Mouse (Mus musculus): ENCODE measurements around the gene Ccdc146.
"Not testable (repeated sequence)": the region's sequence is repeated elsewhere in the genome, so short reads cannot be mapped to it uniquely, and the experiment has no call there.

Gene Ccdc146

DNA sequence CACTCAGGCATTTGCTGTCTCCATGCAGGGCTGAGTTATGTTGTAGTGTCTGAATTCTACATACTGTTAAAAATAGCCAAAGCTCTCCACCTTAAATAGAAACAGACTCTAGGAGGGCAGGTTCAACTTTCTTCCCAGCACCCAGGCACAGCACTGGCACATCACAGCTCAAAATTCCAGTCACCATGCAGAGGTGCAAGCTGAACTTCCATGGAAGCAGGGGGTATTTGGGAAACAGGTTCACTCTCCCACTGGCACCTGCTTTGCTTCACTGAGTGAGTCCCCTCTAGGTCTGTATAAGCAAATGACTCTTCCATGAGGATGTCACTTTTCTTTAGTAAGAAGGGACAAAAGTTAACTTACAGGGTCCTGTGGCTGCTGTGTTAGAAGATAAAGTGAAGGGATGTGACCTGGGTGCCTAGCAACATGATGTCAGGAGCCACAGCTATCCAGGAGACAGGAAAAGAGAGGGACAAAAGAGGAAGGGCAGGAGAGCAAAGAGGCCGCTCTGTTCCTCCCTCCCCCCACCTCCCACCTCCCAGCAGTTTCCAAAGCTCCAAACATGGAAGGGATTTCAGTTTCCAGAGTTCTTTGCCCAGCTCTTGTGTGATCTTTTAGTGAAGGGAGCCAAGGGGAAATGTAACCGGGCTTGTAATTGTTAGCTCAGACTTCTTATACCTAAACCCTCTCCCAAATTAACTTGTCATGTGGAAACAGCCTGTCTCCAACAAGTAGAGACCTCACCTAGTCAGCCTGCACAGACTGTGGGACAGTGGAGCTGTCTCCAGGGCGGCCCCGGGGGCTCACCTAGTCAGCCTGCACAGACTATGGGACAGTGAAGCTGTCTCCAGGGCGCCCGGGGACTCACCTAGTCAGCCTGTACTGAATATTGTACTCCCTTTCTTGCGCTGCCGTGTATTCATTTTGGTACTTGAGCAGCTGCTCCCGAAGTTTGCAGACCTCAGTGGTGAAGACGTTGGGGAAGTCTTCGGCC is 94.5 kb downstream of the Ccdc146 start:
- DNase-seq (ENCODE audit: extremely low spot score): peak; percentile 16

DNA sequence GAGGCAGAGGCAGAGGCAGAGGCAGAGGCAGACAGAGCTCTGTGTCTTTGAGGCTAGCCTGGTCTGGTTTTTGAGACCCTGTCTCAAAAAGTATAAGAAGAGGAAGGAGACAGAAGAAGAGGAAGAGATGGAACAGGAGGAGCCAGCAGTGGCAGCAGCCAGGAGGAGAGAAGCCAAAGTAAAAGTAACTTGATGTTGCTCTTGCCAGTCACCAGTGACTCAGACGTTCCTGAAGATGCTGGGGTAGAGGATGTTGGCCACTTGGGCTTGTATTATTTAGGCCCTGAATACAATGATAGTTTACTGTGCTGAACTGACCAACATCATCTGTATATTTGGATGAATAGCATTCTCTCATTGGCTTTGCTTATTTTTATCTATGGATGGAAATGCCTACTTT is 95.9 kb downstream of the Ccdc146 start:
- DNase-seq (ENCODE audit: extremely low spot score): no peak

DNA sequence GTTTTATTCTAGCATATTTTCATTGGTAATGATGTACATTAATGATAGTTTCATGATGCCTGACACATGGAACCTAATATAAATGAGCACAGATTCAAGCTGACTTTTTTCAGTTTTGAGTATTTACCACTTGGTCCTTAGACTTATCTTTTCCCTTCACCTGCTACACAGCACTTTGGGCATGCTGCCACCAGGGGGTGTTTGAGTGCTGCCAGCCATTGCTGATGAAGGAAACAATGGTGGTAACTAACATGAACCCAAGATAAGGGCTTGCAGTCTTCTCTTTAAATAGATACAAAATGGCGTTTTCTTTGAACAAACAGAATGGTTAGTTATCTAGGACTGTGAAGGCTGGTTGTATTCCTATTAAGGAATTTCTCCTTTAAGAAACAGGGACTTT is 98.0 kb downstream of the Ccdc146 start:
- peak; percentile 60 for DNase-seq (ENCODE audit: extremely low spot score)

DNA sequence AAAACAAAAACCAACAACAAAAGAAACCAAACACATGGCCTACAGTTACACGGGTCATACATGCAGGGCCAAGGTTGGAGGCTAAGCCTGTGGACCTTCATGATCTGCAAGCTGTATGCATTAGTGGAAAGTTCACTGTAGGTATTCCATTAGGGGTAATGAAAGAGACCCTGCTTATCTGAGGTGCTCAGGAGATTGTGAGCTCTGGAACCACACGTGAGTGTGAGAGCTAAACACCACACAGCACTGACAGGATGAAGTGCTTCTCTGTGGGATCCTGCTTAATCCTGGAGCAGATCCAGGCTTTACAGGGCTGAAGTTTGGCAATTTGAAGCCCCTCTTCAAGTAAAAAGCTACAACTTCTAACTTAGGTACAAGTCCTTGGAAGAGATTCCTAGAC is 104.3 kb downstream of the Ccdc146 start:
- no peak for DNase-seq (ENCODE audit: extremely low spot score)

DNA sequence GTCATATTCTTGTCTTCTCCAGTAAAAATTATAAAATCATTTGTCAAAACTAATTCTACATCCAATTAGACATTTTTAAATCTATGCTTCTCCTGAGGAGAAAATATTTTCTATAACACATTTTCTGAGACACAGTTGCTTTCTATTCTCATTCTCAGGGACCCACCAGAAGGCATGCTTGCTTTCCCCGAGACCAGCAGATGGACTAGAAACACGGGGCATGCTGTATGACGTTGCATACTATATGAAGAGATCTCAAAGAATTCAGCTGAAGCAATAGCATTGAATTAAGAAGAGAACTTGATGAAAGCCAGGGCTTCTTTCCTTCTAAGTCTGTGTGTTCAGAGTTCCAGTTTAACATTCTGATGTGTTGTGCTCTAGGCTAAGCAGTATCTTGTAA is 109.8 kb downstream of the Ccdc146 start:
- no peak for DNase-seq (ENCODE audit: extremely low spot score)

DNA sequence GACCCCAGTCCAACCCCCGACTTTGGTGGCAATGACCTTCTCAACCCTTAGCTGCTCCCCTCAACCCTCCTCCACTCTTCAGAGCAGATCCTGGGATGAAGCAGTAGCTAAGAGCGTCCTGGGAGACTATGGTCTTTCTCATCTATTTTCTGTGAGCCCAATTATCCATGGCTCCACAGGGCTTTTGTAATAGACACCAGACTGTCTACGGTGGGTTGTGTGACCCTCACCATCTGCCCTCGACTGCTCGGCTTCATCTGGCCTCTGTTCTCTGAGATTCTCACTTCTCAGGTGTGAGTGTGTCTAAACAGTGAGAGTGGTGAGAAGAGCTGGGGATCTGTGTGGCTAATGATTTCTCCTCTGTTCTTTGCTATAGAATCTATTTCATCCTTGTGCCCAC is 117.3 kb downstream of the Ccdc146 start:
- no peak for DNase-seq (ENCODE audit: extremely low spot score)

DNA sequence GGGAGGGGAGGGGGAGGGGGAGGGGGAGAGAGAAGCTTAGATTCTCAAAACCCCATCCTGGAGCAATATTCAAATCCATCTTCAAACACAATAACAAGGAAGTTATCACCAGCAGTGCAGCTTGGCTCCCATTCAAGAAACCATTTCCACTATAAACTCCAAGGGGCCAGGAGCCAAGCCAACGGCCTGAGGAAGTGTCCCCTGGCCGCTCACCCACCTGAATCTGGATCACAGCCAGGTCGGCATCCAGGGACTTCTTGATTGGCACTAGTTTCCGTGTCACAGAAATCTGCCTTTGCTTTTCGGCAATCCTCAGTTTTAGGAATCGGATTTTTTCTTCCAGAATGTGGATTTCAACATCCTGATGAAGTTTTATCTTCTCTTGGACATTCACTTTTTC is 123.5 kb downstream of the Ccdc146 start:
- no peak for DNase-seq (ENCODE audit: extremely low spot score)

DNA sequence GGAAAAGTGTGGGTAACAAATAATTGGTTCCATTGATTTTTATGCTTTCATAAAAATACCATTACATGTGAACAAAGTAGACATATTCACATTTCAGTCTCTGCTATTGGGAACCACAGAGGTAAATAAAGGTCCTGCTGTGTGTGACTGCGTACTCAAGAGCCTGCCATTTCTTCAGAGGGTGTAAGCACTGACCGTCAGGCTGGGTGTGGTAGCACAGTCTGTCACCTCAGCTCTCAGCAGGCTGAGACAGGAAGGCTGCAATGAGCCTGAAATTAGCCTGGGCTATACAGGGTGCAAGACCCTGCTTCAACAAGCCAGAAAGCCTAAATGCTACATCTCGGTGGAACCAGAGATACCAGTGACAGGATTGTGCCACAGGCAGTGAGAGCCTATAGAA is 124.4 kb downstream of the Ccdc146 start:
- DNase-seq (ENCODE audit: extremely low spot score): no peak

DNA sequence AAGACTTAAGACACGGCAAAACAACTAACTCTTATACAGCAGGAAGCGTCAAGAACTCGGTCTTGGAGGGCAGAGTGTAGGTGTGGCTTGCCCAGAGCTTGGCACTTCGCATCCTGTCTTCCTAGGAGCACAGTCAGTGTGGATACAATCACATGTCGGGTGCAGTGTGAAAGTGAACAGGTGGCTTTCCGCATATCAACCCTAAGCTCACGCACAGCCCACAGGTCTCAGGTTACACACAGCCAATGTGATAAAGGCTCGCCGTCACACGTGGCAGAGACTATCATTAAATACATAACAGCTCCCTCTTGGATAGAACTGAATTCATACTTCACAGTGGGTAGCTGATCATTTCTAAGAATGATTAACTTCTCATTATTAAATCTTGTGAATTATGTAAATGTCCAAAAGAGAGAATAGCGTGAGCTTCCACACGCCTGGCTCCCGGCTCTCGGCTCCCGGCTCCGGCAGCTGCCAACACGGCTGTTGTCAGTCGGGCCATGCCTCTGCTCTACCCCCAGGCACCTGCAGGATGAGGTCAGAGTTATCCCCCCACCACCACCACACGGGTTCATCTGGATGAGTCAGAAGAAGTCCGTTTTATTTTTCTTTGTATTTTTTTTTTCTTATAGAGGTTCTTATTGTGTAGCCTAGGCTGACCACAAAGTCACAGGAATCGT is 125.3 kb downstream of the Ccdc146 start:
- no peak for DNase-seq (ENCODE audit: extremely low spot score)

DNA sequence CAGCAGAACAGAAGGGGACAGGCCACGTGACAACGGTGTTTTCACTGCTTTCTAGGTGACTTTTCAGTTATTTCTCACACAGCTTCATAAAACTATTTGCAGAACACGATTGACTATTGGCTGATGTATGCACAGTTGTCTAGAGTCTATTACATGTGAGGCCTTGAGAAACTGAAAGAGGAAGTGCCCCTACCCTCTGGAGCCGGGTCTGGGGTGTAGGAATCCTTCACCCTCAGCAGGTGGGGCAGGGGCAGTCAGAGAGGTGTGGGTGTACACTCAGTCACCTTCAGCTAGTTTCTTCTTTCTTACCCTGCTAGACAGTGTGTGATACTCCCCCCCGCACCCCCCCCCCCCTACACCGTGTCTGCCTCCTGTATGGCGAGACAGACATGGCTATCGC is 128.8 kb downstream of the Ccdc146 start:
- DNase-seq (ENCODE audit: extremely low spot score): no peak

DNA sequence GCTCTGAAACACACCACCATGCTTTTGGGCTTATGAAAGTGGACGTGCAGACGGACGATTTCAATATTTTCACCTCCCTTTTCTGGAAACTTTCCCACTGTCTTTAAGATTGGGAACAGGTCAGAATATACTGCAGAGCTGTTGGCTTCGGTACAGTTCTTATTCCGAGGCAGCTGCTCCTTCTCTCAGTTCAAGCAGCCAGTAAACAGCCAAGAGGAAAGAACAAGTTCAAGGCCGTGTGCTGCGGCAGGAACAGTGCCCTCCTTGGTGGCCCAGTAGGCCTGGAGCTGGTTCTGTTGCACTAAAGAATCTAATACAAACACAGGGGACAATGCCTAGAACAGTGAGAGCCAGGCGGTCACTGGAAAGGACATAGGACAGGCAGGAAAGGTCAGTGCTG is 133.9 kb downstream of the Ccdc146 start:
- DNase-seq (ENCODE audit: extremely low spot score): no peak

DNA sequence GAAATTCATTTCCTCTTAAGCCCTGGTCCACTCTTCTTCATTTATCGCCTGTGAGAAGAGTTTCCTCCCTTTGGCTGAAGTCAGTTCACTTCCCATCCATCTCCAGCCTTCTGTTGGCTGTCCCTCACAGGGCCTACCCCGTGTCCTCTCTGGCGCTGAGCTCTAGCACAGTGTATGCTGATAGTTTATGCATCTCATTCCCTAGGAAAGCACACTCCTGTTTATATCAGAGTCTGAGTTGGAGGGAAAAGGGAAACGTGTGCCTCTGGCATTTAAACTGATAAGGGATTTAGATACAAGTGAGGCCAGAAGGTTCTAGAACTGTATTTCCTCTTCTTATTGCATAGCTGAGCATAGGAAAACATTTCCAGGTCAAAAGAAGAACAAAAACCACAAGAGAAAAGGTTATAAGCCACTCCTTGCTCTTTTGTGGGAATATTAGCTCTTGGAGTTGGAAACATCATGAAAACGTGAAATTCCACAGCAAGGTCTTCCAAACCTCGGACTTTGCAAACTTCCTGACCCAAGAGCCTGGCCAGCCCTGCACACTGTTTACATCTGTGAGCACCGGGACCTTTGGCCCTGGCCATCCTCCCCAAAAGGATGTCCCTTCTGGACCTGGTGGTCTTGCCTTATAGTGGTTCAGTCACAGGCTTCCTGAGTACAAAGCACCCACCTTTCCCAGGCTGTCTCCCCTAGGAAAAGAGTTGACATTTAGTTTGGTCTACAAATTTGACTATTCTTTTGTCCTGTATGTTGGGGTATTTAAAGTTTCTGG is 135.6 kb downstream of the Ccdc146 start:
- no peak for DNase-seq (ENCODE audit: extremely low spot score)

DNA sequence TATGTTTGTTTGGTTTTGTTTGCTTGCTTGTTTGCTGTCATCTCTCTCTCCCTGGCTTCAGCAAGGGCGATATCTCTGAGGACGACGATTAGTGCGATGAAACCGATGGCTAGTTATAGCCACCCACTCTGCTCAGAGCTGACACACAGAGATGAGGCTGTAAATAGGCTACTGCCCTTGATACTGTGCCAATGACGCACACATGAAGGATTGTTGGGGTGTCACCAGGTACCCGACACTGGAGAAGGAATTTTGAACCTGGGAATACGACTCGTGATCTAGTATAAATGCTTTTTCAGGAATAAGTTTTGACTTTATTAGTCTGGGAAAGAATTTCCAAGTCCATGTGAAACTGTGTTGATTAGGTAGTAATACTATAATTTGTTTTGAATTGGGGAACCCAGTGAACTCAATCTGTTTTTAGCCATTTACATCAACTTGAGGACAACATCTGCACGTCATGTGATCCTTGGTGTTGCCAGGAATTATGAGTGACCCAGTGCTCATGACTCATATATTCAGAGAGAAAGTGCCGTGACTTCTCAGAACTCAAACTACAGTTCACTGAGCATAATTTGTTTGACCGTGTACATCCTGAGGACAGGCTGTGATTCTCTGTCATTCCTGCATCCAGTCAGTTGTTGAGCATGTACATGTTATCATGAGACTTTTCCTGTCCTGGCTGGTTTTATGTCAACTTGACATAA is 141.0 kb downstream of the Ccdc146 start:
- no peak for DNase-seq (ENCODE audit: extremely low spot score)

DNA sequence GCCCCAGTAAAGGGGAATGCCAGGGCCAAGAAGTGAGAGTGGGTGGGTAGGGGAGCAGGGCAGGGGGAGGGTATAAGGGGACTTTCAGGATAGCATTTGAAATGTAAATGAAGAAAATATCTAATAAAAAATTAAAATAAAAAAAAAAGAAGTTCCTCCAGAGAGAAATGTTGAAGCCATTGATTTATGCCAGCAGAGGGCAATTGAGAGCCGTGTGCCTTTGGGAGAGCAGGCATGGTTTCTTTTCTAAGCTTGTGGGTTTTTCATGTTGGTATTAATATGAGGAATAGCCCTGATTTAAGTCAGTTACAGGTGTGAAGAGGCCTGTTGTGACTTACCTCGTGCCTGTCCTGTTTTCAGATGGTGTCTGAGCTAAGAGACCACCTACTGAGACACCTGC is 146.8 kb downstream of the Ccdc146 start:
- not testable (repeated sequence) for DNase-seq (ENCODE audit: extremely low spot score)

DNA sequence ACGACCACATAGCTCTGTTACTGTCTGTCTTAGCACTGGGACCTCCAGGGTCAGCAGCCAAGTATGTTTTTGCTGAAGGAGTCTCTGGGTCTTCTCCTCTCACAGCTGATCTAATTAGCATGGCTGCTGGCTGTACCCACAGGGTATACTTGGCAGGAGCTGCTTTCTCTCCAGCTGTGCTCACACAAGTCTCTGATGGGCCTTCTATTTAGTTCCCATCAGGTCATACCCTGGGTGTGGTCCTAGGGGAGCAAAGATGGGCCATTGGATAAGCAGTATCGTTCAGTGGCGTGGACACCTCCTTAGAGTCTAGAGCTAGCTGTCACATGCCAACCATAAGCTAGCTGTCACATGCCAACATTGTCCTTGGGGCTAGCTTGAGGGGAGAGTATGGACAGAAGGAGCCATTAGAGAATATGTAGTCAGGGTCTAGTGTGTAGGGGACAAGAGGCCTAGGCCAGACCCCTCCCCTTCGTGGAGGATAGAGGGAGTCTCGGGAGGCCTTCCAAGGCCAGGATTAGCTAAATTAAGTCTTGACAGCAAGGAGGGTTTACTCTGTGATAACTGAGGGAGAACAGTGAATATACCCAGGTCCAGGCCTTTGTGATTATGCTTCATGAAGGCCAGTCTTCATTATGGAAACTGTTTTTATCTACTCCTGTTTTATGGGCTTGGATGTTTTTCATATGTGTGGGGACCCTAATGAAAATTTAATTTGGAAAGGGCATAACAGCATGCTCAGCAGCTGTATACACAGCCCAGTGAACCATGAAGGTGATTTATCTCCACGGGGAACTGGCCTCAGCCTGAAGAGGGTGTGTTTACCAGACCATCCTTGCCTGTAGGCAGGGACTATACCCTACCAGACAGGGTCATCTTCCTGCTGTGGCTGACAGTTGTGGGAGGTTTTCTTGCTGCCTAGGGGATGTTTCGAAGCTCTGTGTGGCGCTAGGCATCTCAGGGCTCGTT is 152.8 kb downstream of the Ccdc146 start:
- no peak for DNase-seq (ENCODE audit: extremely low spot score)

DNA sequence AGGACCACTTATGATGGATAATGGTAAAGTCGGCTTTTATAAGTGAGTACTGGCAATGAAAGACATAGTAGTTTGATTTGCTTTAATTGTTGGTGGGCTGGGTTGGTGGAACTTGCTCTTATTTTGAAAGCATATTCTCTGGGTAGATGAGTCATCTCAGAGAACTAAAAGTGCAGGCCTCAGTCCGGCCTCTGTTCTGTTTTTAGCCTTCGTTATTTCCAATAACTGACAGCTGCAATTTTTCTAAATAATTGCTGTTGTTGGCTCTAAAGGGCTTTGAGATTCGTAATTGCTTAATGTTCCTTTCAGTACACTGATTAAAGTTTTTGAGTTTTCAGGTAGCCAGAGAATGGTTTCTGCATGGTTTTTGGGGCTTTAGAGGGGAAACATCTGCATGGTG is 153.7 kb downstream of the Ccdc146 start:
- DNase-seq (ENCODE audit: extremely low spot score): no peak

DNA sequence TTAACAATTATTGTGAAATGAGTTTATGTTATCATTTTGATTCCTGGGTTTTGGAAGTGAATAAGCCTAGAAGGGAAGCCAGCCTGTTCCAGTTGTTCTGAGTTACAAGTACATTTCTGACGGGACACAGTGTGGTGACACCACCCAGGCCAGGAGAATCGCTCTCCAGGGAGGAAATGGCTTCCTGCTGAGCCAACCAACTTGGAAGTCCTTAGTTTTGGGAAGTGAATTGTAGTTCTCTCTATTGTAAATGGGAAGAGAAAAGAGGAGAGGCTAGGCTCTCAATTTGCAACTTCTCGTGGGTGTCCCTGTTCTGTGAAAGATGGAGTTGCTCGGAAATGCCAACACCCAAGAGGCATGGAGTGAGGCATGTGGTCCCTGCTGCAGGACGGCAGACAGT is 155.0 kb downstream of the Ccdc146 start:
- DNase-seq (ENCODE audit: extremely low spot score): no peak

DNA sequence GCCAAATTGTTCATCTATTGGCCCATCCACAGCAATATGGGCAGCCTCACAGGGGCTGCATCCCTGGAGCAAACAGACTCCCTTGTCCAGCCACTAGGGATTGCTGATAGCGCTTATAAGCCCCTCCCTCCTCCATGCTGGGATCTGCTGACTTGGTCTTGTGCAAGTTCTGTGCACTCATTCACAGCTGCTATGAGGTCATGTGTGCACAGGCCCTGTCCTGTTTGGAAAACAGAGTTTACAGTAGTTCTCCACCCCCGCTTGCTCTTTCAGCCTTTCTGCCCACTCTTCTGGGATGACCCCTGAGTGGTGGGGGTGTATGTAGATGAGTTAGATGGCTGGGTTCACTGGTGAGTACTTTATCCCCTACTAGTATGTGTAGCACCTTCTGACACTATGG is 157.4 kb downstream of the Ccdc146 start:
- no peak for DNase-seq (ENCODE audit: extremely low spot score)

DNA sequence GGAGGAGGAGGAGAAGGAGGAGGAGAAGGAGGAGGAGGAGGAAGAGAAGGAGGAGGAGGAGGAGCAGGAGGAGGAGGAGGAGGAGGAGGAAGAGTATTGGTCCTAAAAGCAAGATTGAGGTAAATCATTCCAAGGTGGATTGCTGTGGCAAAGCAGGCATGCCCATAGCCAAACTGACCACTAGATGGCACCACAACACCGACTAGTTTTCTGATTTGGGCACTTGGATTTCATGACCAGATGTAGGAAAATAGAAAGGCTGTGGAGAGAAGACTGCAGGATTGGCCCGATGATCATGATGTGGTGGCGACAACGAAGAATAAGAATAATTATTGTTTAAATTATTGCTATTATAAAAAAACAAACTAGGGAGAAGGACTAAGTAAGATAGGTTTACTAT is 159.4 kb downstream of the Ccdc146 start:
- peak; percentile 83 for DNase-seq (ENCODE audit: extremely low spot score)

DNA sequence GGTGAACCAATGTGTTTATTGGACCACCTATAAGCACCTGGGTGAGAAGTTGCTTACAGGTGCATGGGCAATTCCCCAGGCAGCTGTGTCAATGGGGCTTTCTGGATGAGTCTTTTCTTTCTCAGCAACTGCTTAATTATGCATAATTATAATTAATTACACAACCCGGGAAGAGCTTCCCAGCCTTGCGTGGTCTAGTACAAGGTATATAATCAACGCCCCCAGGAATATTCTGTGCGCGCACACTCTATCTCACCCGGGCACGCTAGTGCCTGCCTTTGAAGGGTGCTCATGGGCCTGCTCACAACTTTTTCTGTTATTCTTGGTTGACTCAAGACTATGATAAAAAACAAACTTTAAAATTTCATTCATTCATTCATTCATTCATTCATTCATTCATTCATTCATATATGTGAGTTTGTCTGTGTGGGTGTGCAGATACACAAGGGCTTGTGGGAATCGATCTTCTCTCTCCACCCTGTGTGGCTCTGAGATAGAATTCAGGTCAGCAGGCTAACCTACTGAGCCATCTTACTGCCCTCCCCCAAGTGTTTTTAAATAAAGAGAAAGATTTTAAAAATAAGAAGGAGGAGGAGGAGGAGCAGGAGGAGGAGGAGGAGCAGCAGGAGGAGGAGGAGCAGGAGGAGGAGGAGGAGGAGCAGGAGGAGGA is 160.0 kb downstream of the Ccdc146 start:
- DNase-seq (ENCODE audit: extremely low spot score): no peak

Measured in embryo, embryonic 9.5 days (tissue).